Mouse (Mus musculus): Measurements from ENCODE around the gene Gtsf1l. TPM values are rescaled to one million over a fixed set of nuclear protein-coding genes. Genes with fewer than 3 reads are reported as not detected.

The Gtsf1l gene
- polyA plus RNA-seq, 1 experiment from 2014 or later, result not detected

GRCm38 (mm10) chr2:163108385-163108784, 20.7 kb upstream of the Gtsf1l start:
- no peaks in the 10 kb centered on the region for H3K36me3 ChIP-seq
- H3K27me3 ChIP-seq (replicated peaks), result no peaks in the 10 kb centered on the region; the same call in 1 of the 2 replicates
- ATAC-seq (ENCODE audit: extremely low read depth, insufficient number of reproducible peaks, low FRiP score, low TSS enrichment), result no peak
- H3K9ac ChIP-seq, result no peak overlapping the region
- no peak overlapping the region for H3K4me3 ChIP-seq
- H3K4me1 ChIP-seq, result peaks cover 15% of the 10 kb centered on the region
- H3K4me2 ChIP-seq, result no peak overlapping the region
- WGBS, result 79% methylated on average over 9 of the region's 9 CpGs
- no peak overlapping the region for H3K27ac ChIP-seq (replicated peaks)
- H3K9me3 ChIP-seq, result 0 out of 2 replicates have a peak, but pooled peaks cover 3% of the 10 kb centered on the region

DNA sequence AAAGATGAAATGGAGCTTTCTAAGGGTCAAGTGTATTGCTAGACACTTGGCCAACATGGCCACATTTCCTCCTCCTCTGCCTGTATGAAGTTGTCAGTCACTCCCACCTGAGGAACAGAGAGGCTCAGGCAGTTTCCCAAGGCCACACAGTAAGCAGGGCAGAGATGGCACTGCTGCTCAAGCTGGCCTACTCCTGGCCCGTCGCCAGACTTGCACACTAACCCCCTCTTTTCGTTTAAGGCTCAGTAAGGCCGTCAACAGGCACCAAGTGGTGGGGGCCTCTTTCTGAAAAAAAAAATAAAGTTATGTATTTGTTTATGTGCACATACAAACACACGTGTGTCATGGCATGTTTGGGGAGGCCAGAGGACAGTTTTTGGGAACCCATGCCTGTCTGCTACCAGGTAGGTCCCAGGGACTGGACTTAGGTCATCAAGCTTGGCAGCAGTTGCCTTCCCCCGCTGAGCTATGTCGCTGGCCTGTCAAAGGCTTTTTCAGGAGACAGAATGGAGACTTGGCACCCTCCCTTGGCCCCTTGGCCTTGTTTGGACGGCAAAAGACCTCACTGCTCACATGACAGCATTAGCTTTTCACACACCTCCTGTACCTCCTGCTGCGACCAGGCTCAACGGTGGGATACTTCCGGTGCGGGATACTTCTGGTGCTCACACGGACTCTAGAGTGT, 16.6 kb upstream of the Gtsf1l start:
- no peak overlapping the region for H3K27ac ChIP-seq (replicated peaks)
- H3K9ac ChIP-seq, result no peak overlapping the region
- ATAC-seq (ENCODE audit: extremely low read depth, insufficient number of reproducible peaks, low FRiP score, low TSS enrichment), result no peak
- 71% methylated on average over 13 of the region's 13 CpGs for WGBS
- H3K27me3 ChIP-seq (replicated peaks), result peaks cover 8% of the 10 kb centered on the region; the same call in 1 of the 2 replicates
- H3K4me2 ChIP-seq, result no peak overlapping the region
- H3K9me3 ChIP-seq, result no peaks in the 10 kb centered on the region
- H3K4me1 ChIP-seq, result peaks cover 18% of the 10 kb centered on the region
- H3K36me3 ChIP-seq, result no peaks in the 10 kb centered on the region
- no peak overlapping the region for H3K4me3 ChIP-seq

DNA sequence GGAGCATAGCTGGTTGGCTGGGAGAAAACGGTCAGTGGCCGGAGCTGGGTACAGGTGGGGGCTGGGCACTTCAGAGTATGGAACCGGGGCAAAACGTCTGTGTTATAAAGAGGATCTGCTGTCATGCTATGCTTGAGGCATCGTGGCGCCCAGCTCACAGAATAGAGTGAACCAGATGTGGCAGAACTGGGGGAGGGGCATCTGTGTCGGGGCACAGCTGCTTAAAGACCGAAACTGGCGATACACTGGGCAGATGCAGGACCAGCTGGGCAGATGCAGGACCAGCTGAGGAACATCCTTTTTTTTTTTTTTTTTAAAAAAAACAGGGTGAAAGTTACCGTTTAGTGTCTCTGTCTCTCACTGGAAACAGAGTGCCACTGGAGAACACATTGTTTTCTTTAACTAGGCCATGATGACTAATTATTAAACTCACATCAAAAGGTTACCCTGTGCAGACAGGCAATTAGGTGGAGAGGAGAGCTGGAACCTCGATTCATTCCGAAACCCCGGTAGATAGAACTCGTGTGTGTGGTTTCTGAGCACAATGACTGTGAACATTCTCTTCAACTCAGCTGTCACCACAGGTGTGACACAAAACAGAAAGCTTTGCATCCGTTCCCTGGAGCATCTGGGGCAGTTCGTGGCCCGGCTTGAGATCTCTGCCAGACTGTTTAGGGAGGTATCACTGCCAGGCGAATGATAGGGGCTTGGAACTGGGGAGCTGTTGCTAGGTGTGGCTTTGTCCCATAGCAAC, 15.4 kb upstream of the Gtsf1l start:
- no peak overlapping the region for H3K9ac ChIP-seq
- H3K4me2 ChIP-seq, result no peak overlapping the region
- 54% methylated on average over 18 of the region's 18 CpGs for WGBS
- peaks cover 12% of the 10 kb centered on the region for H3K27me3 ChIP-seq (replicated peaks)
- H3K27ac ChIP-seq (replicated peaks), result no peak overlapping the region
- H3K4me3 ChIP-seq, result no peak overlapping the region
- H3K9me3 ChIP-seq, result no peaks in the 10 kb centered on the region
- ATAC-seq (ENCODE audit: extremely low read depth, insufficient number of reproducible peaks, low FRiP score, low TSS enrichment), result no peak
- H3K4me1 ChIP-seq, result peaks cover 18% of the 10 kb centered on the region
- H3K36me3 ChIP-seq, result no peaks in the 10 kb centered on the region

DNA sequence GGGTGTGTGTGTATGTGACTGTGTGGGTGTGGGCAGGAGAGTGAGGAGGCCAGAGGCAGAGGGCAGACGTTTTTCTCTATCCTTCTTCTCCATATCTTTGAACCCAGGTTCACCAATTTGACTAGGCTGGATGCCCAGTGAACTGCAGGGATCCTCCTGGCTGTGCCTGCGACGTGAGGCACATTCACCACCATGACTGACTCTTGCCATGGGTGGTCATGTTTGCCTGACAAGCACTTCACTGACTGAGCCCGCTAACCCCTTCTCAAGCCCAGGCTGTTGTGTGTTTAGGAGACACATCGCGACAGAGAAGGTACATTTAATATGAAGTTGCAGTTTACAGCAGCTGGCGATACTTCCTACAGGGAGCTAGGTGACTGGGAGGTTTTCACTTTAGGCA, 14.6 kb upstream of the Gtsf1l start:
- peaks cover 12% of the 10 kb centered on the region for H3K27me3 ChIP-seq (replicated peaks)
- ATAC-seq (ENCODE audit: extremely low read depth, insufficient number of reproducible peaks, low FRiP score, low TSS enrichment), result no peak
- H3K4me1 ChIP-seq, result peaks cover 18% of the 10 kb centered on the region
- H3K4me2 ChIP-seq, result no peak overlapping the region
- no peaks in the 10 kb centered on the region for H3K36me3 ChIP-seq
- H3K4me3 ChIP-seq, result no peak overlapping the region
- H3K27ac ChIP-seq (replicated peaks), result no peak overlapping the region
- no peak overlapping the region for H3K9ac ChIP-seq
- H3K9me3 ChIP-seq, result no peaks in the 10 kb centered on the region
- 50% methylated on average over 7 of the region's 7 CpGs for whole genome bisulfite sequencing

DNA sequence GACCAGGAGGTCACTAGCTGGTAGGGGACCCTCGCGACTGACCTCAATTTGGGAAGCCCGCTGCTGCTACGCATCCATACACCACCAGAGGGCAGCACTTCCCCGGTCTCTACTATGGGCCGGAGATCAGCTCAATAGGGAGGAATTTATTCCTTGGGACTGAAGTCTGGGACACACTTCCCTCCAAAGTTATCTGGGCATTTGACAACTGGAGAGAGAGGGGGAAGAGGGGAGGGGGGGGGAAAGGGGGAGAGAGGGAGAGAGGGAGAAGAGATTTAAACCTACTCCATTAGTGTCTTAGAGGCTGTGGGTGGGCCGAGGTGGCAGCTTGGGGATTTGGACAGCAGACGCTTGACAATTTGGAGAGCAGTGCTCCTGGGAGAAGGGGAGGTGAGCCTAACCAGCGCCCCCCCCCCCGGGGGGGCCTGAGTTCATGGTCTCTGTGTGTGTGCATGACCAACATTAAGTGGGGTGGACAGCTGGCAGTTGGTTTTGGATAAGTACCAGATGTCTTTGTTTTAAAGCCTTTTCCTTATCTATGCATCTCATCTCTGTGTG, 14.1 kb upstream of the Gtsf1l start:
- no peak overlapping the region for H3K27ac ChIP-seq (replicated peaks)
- H3K27me3 ChIP-seq (replicated peaks), result peaks cover 12% of the 10 kb centered on the region
- peaks cover 18% of the 10 kb centered on the region for H3K4me1 ChIP-seq
- ATAC-seq (ENCODE audit: extremely low read depth, insufficient number of reproducible peaks, low FRiP score, low TSS enrichment), result no peak
- 5% methylated on average over 10 of the region's 10 CpGs for WGBS
- H3K4me2 ChIP-seq, result peak overlapping the region; percentile 9; the same call in 1 of the 2 replicates
- H3K9ac ChIP-seq, result no peak overlapping the region
- H3K36me3 ChIP-seq, result no peaks in the 10 kb centered on the region
- H3K4me3 ChIP-seq, result no peak overlapping the region
- no peaks in the 10 kb centered on the region for H3K9me3 ChIP-seq

DNA sequence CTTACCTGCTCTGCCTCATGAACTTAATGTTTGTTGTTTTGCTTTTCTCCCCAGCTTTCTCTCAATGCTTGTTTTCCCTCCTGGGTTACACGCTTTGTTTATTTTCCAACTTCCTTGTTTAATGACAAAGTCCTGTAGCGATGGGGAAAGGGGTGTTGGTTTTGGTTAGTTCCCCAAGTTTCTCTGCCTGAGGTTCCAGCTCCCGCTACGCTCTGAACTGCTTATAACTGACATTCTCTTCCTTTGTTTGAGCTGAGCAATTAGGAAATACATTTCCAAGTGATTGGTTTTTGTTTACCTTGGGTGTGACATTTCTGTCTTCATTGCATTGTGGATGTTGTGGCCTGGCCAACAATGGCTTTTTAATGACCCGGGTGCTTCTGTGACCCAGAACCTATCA, 12.9 kb upstream of the Gtsf1l start:
- Histone ChIP-seq H3K4me2 (no peak overlapping the region), H3K27ac (replicated peaks) (no peak overlapping the region), H3K36me3 (no peaks in the 10 kb centered on the region), H3K4me3 (no peak overlapping the region), H3K4me1 (peaks cover 18% of the 10 kb centered on the region), H3K9me3 (no peaks in the 10 kb centered on the region), H3K27me3 (replicated peaks) (peaks cover 12% of the 10 kb centered on the region), H3K9ac (no peak overlapping the region)
- no peak for ATAC-seq (ENCODE audit: extremely low read depth, insufficient number of reproducible peaks, low FRiP score, low TSS enrichment)
- WGBS, result 71% methylated on average over 5 of the region's 5 CpGs

- no peak overlapping the region for H3K27ac ChIP-seq (replicated peaks)
- no peak overlapping the region for H3K9ac ChIP-seq
- peaks cover 12% of the 10 kb centered on the region for H3K27me3 ChIP-seq (replicated peaks)
- ATAC-seq (ENCODE audit: extremely low read depth, insufficient number of reproducible peaks, low FRiP score, low TSS enrichment), result no peak
- peaks cover 18% of the 10 kb centered on the region for H3K4me1 ChIP-seq
- no peak overlapping the region for H3K4me2 ChIP-seq
- no peaks in the 10 kb centered on the region for H3K36me3 ChIP-seq
- H3K4me3 ChIP-seq, result no peak overlapping the region
- no peaks in the 10 kb centered on the region for H3K9me3 ChIP-seq
- WGBS, result 40% methylated on average over 8 of the region's 8 CpGs
Measured at GRCm38 (mm10) chr2:163099919-163100318, 12.3 kb upstream of the Gtsf1l start.

GRCm38 (mm10) chr2:163095784-163096183, 8.1 kb upstream of the Gtsf1l start:
- ATAC-seq (ENCODE audit: extremely low read depth, insufficient number of reproducible peaks, low FRiP score, low TSS enrichment), result no peak
- no peaks in the 10 kb centered on the region for H3K9me3 ChIP-seq
- 58% methylated on average over 3 of the region's 3 CpGs for WGBS

GRCm38 (mm10) chr2:163094909-163095308, 7.3 kb upstream of the Gtsf1l start:
- H3K27ac ChIP-seq (replicated peaks), result no peak overlapping the region
- H3K27me3 ChIP-seq (replicated peaks), result peaks cover 11% of the 10 kb centered on the region
- 82% methylated on average over 9 of the region's 10 CpGs for WGBS
- no peaks in the 10 kb centered on the region for H3K4me1 ChIP-seq
- no peak for ATAC-seq (ENCODE audit: extremely low read depth, insufficient number of reproducible peaks, low FRiP score, low TSS enrichment)
- no peaks in the 10 kb centered on the region for H3K36me3 ChIP-seq
- no peaks in the 10 kb centered on the region for H3K9me3 ChIP-seq
- no peak overlapping the region for H3K4me3 ChIP-seq
- no peak overlapping the region for H3K4me2 ChIP-seq
- H3K9ac ChIP-seq, result no peak overlapping the region

More at GRCm38 (mm10) chr2:163095784-163096183, 8.1 kb upstream of the Gtsf1l start:
- Histone ChIP-seq H3K4me1 (no peaks in the 10 kb centered on the region), H3K9ac (no peak overlapping the region), H3K36me3 (no peaks in the 10 kb centered on the region), H3K27me3 (replicated peaks) (peaks cover 12% of the 10 kb centered on the region), H3K4me2 (no peak overlapping the region), H3K27ac (replicated peaks) (no peak overlapping the region), H3K4me3 (no peak overlapping the region)

- WGBS, result 66% methylated on average over 5 of the region's 5 CpGs
Measured at GRCm38 (mm10) chr2:163089475-163090123, 1.9 kb upstream of the Gtsf1l start.

DNA sequence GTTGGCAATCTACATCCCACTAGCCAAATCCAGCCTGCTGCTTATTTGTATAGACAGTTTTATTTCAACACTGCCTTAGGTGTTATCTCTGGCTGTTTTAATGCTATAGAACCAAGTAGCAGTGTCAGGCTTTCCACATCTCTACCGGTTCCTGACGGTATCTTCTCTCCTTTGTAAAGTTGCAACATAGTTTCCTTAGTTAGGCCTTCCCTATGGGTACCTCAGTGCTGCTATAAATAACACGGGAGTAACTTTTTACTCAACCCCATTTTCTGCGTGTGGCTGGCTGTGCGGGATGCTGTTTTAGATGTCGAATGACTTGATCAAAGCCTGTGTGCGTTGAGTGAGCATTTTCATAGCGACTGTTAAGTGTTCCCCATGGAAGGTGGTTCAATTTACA, 1.1 kb downstream of the Gtsf1l start:
- H3K4me2 ChIP-seq, result no peak overlapping the region
- H3K4me1 ChIP-seq, result no peaks in the 10 kb centered on the region
- no peaks in the 10 kb centered on the region for H3K27me3 ChIP-seq (replicated peaks)
- H3K36me3 ChIP-seq, result peaks cover 13% of the 10 kb centered on the region
- WGBS, result 42% methylated on average over 8 of the region's 8 CpGs
- H3K4me3 ChIP-seq, result no peak overlapping the region
- no peak overlapping the region for H3K27ac ChIP-seq (replicated peaks)
- H3K9me3 ChIP-seq, result no peaks in the 10 kb centered on the region
- no peak for ATAC-seq (ENCODE audit: extremely low read depth, insufficient number of reproducible peaks, low FRiP score, low TSS enrichment)
- no peak overlapping the region for H3K9ac ChIP-seq

More at GRCm38 (mm10) chr2:163089475-163090123, 1.9 kb upstream of the Gtsf1l start:
- H3K4me3 ChIP-seq, result no peak overlapping the region
- H3K27me3 ChIP-seq (replicated peaks), result no peaks in the 10 kb centered on the region
- no peak for ATAC-seq (ENCODE audit: extremely low read depth, insufficient number of reproducible peaks, low FRiP score, low TSS enrichment)
- H3K9me3 ChIP-seq, result no peaks in the 10 kb centered on the region
- H3K4me2 ChIP-seq, result no peak overlapping the region
- H3K36me3 ChIP-seq, result 0 out of 2 replicates have a peak, but pooled peaks cover 3% of the 10 kb centered on the region
- H3K4me1 ChIP-seq, result no peaks in the 10 kb centered on the region
- H3K9ac ChIP-seq, result no peak overlapping the region
- H3K27ac ChIP-seq (replicated peaks), result no peak overlapping the region
